Mouse (Mus musculus) liver, adult 2 months (tissue): ENCODE measurements around the gene Lrp5. TPM values are rescaled to one million over a fixed set of nuclear protein-coding genes. Genes with fewer than 3 reads are reported as not detected.
A peak's percentile ranks its signal among the peaks of the same experiment; 100 is the strongest.

Source experiments
- DNase-seq: peaks from one replicate; pipeline ENCODE4 v3.0.0-alpha.2; 2011; ENCODE audit warnings: low read depth, low spot score; ENCODE audit errors: extremely low read depth
- H3K27ac ChIP-seq: fragments of 200-500 bp; replicated peaks from 2 replicates; pipeline ENCODE4 v1.5.1; 2012; ENCODE audit warnings: low read depth, mild to moderate bottlenecking, control low read depth, inconsistent platforms, low read length; ENCODE audit not compliant: insufficient read depth
- H3K27me3 ChIP-seq: fragments of 200-500 bp; 2 replicates; pipeline ENCODE4 v1.6.1; 2012; ENCODE audit warnings: mild to moderate bottlenecking, moderate library complexity, low read length, inconsistent platforms; ENCODE audit not compliant: control insufficient read depth, insufficient read depth
- H3K36me3 ChIP-seq: fragments of 200-500 bp; 2 replicates; pipeline ENCODE4 v1.6.1; 2012; ENCODE audit warnings: low read length, inconsistent platforms; ENCODE audit not compliant: control insufficient read depth, insufficient read depth
- H3K4me1 ChIP-seq: fragments of 200-500 bp; 2 replicates; pipeline ENCODE4 v1.6.1; 2011; ENCODE audit warnings: low read length; ENCODE audit not compliant: control insufficient read depth, insufficient read depth
- H3K4me3 ChIP-seq: fragments of 200-500 bp; 2 replicates; pipeline ENCODE4 v1.5.1; 2011; ENCODE audit warnings: low read depth, mild to moderate bottlenecking, control low read depth, low read length, moderate library complexity; ENCODE audit not compliant: insufficient read depth
- H3K79me2 ChIP-seq: fragments of 200-500 bp; 2 replicates; pipeline ENCODE4 v1.6.1; 2012; ENCODE audit warnings: inconsistent platforms, mild to moderate bottlenecking, low read length, moderate library complexity; ENCODE audit not compliant: control insufficient read depth, insufficient read depth
- H3K9ac ChIP-seq: fragments of 200-500 bp; 2 replicates; pipeline ENCODE4 v1.6.1; 2012; ENCODE audit warnings: low read depth, mild to moderate bottlenecking, control low read depth, inconsistent platforms, low read length
- CTCF ChIP-seq: fragments of 200-500 bp; IDR thresholded peaks from 2 replicates; pipeline ENCODE4 v1.5.1; 2011; ENCODE audit warnings: low read depth, low read length, control low read depth
- POLR2A ChIP-seq: fragments of 200-500 bp; IDR thresholded peaks from 2 replicates; pipeline ENCODE4 v1.6.1; 2011; ENCODE audit warnings: low read length, control low read depth; ENCODE audit not compliant: insufficient read depth; ENCODE audit errors: extremely low read depth
- WGBS: fragments of 180-500 bp; shearing (Covaris S2); methylation state at CpG from one replicate; pipeline ENCODE4 v1.1.7; 2018; 5-methylcytosine and 5-hydroxymethylcytosine counted together
- polyA plus RNA-seq: library from polyadenylated mRNA; depleted of rRNA; stranded (reverse); fragments of >200 nt; gene quantifications from 2 replicates; pipeline ENCODE4 v1.2.3, GENCODE M21; 2012
- total RNA-seq: library from RNA; depleted of rRNA; stranded (reverse); fragments of >200 nt; gene quantifications from 2 replicates; pipeline ENCODE4 v1.2.3, GENCODE M21; 2014

Lrp5 gene
- total and polyA plus RNA-seq, 2 experiments: 14.1 to 32.6 TPM

DNA sequence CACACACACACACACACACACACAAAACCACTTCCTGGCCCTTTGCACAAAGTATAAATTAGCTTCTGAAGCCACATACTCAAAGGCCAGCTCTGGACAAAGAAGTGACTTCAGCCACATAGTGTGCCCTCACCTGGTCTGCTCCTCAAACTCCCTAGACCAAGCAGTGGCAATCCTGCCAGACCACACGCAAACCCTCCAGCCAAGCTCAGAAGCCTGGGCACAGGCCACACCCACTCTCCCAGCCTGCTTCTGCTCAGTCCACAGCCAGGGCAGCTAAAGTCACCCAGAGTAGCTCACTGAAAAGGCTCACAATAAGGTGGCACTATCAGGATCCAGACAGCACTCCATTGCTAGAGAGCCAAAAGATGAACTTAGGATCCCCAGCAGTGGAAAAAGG lies 30.2 kb downstream of the Lrp5 start:
- no peak for DNase-seq
- WGBS: 28% methylated on average over 1 of the region's 1 CpGs
- TF ChIP-seq POLR2A (no peak), CTCF (no peak)
- H3K36me3 ChIP-seq: peaks cover 11% of the 10 kb centered on the region
- H3K4me3 ChIP-seq: no peak overlapping the region
- no peak overlapping the region for H3K27ac ChIP-seq
- peaks cover 17% of the 10 kb centered on the region for H3K4me1 ChIP-seq
- H3K9ac ChIP-seq: no peak overlapping the region
- H3K79me2 ChIP-seq: peaks cover 18% of the 10 kb centered on the region
- no peaks in the 10 kb centered on the region for H3K27me3 ChIP-seq

DNA sequence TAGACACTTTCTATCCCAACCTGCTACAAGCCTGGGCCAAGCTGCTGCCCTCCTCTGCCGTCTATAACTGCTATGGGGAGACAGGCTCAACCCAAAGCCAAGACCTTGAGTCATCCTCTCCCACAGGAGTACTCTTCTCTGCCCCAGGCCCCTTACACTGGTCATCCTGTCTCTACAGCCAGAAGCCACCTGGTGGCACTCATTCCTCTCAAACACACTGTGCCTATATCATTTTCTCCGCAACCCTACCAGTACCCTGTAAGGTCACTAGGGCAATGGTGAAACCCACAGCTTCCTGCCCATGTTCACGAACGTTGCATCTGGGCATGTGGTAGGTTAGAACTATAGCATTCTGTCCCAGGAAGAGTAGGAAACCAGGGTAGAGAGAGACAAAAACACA lies 31.4 kb downstream of the Lrp5 start:
- no peak for DNase-seq
- Histone ChIP-seq H3K4me3 (no peak overlapping the region), H3K9ac (no peak overlapping the region), H3K4me1 (peaks cover 25% of the 10 kb centered on the region), H3K36me3 (peaks cover 11% of the 10 kb centered on the region), H3K79me2 (peaks cover 17% of the 10 kb centered on the region), H3K27me3 (no peaks in the 10 kb centered on the region), H3K27ac (no peak overlapping the region)
- WGBS: 50% methylated on average over 4 of the region's 4 CpGs
- TF ChIP-seq CTCF (no peak), POLR2A (no peak)

DNA sequence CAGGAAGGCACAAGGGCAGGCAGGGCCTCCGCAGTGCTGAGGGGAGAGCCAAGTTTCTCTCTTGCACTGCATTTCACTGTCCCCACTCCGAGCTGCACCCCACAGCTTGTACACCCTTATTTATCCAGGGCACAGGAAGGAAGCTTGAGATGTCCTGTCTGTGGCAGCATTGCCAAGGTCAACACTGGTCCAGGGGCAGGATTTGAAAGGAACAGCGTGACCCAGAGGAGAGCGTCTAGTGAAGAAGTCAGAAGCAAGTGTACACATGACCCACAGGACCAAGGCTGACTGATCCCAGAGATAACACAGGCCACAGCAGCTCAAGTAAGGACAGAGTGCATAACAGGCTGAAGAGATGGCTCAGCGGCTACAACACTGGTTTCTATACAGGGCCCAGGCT lies 32.3 kb downstream of the Lrp5 start:
- Histone ChIP-seq H3K4me3 (no peak overlapping the region), H3K79me2 (peaks cover 19% of the 10 kb centered on the region), H3K36me3 (peaks cover 11% of the 10 kb centered on the region), H3K4me1 (peaks cover 21% of the 10 kb centered on the region), H3K27me3 (no peaks in the 10 kb centered on the region), H3K27ac (peak overlapping the region; percentile 40), H3K9ac (no peak overlapping the region)
- peak; percentile 77 for DNase-seq
- TF ChIP-seq POLR2A (no peak), CTCF (no peak)
- WGBS: 28% methylated on average over 5 of the region's 5 CpGs

DNA sequence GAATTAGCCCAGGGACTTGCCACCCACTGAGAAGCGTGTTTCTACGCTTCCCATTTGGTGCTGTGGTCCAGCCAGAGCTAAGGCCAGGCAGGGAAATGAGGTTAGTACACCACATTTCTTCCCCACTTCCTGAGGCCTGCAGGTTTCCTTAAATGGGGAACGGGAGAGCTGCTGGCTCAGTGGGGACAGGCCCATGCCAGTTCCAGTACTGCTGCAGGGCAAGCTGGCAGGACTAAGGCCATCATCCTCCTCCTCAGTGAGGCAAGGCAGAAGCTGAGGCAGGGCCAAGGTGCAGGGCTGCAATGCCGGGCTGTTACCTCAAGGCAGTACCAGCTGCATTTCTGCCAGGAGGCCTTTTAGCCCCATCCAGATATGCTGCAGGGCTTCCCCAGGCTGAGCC lies 32.9 kb downstream of the Lrp5 start:
- Histone ChIP-seq H3K4me3 (no peak overlapping the region), H3K27ac (peak overlapping the region; percentile 40), H3K9ac (no peak overlapping the region), H3K4me1 (peaks cover 19% of the 10 kb centered on the region), H3K27me3 (no peaks in the 10 kb centered on the region), H3K36me3 (peaks cover 11% of the 10 kb centered on the region), H3K79me2 (peaks cover 19% of the 10 kb centered on the region)
- TF ChIP-seq POLR2A (no peak), CTCF (no peak)
- DNase-seq: no peak
- 69% methylated on average over 4 of the region's 4 CpGs for WGBS

DNA sequence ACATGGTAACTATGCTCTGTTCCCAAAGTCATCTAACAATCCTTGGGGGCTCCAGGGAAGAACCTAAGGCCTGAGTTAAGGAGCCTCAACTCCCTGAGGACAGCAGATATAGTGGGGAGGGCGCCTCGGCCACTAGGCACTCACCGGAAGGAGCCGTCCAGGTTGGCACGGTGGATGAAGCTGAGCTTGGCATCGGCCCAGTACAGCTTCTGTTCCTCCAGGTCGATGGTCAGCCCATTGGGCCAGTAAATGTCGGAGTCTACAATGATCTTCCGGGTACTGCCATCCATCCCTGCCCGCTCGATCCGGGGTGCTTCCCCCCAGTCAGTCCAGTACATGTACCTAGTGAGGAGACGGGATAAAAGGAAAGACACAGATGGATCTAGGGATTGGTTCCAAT lies 34.4 kb downstream of the Lrp5 start:
- TF ChIP-seq CTCF: no peak
- TF ChIP-seq POLR2A: no peak
- Histone ChIP-seq H3K9ac (no peak overlapping the region), H3K4me3 (no peak overlapping the region), H3K36me3 (peaks cover 16% of the 10 kb centered on the region), H3K27ac (no peak overlapping the region), H3K79me2 (peaks cover 13% of the 10 kb centered on the region), H3K4me1 (peaks cover 19% of the 10 kb centered on the region), H3K27me3 (no peaks in the 10 kb centered on the region)
- WGBS: 95% methylated on average over 13 of the region's 13 CpGs
- no peak for DNase-seq

DNA sequence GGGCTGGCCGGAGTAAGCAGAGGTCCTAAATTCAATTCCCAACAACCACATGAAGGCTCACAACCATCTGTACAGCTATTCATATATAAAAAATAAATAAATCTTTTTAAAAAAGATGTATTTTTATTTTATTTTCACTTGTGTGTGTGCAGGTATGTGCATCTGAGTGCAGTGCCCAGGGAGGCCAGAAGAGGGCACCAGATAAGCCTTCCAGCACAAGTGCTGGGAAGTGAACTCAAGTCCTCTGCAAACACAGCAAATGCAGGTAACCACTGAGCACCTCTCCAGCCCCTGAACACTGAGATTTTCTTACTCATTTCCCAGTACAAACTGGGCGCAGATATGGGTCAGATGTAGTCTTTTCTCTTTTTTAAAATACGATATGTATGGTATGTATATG lies 35.1 kb downstream of the Lrp5 start:
- Histone ChIP-seq H3K4me3 (no peak overlapping the region), H3K36me3 (peaks cover 18% of the 10 kb centered on the region), H3K4me1 (peaks cover 17% of the 10 kb centered on the region), H3K9ac (no peak overlapping the region), H3K27ac (no peak overlapping the region), H3K27me3 (no peaks in the 10 kb centered on the region), H3K79me2 (peaks cover 10% of the 10 kb centered on the region)
- WGBS: 98% methylated on average over 3 of the region's 3 CpGs
- DNase-seq: no peak
- TF ChIP-seq CTCF (peak; percentile 72), POLR2A (no peak)
